Mouse (Mus musculus) adrenal gland, adult 8-10 months (tissue): ENCODE measurements around the gene Aatk. TPM values are rescaled to one million over a fixed set of nuclear protein-coding genes. Genes with fewer than 3 reads are reported as not detected.

Experiments used
- DNase-seq: peaks from one replicate; pipeline ENCODE4 v3.0.0; 2022
- total RNA-seq, 4 experiments: library from RNA; stranded (reverse); gene quantifications; 2 replicates each; pipeline ENCODE4 v1.2.4; 2022

Gene Aatk
- 10 to 100 TPM; 14.3 to 22.8 (median 18.3) TPM for total RNA-seq

- DNase-seq = no peak
Observed at GRCm38 (mm10) chr11:120046553-120047191, at the start of gene Aatk. TSS of gene Aatk (minus strand) at chr11:120047167.

- peak; percentile 77 for DNase-seq
Observed at GRCm38 (mm10) chr11:120092817-120093591, 46.0 kb upstream of the Aatk start.

DNA sequence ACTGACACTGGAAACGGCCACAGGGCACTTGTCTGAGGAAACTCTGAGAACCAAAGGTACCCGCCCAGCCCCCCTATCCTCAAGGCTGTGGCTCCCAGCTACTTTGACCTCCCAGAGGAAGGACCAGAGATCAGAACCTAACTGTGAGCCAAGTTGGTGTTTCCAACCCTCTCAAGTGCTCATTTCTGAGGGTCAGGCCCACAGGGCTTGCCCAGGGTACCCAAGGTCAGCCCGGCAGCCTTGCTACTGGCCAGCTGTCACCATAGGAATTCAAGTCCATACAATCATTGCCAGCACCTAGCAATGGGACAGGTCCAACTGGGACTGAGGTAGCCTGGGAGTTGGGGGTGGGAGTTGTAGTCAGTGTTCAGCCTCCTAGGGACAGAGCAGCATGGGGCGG is 43.7 kb upstream of the Aatk start:
- DNase-seq = no peak

DNA sequence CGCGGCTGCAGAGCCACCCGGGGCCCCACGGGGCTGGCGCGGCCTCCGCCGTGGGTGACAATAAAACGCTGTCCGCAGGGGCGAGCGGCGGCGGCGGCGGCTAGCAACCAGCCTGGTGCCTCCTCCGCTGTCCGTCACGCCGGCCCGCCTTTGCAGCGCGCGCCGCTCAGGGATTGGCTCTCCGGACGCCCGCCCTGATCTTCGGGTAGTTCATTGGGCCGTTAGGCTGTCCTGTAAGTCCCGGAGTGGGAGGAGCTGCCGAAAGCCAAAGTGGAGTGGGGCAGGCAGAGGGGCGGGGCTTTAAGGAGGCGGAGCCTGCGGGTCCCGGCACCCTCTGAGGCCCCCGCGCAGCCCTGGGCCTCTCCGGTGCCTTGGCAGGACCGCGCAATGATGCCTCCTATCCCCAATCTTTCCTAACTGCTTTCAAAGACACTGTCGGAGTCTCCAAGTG is 39.8 kb upstream of the Aatk start, which contains the start of gene Cep131:
TSS of gene Cep131 (minus strand) at position 126 of the 451 bp plus-strand sequence.
- peak; percentile 98 for DNase-seq

DNA sequence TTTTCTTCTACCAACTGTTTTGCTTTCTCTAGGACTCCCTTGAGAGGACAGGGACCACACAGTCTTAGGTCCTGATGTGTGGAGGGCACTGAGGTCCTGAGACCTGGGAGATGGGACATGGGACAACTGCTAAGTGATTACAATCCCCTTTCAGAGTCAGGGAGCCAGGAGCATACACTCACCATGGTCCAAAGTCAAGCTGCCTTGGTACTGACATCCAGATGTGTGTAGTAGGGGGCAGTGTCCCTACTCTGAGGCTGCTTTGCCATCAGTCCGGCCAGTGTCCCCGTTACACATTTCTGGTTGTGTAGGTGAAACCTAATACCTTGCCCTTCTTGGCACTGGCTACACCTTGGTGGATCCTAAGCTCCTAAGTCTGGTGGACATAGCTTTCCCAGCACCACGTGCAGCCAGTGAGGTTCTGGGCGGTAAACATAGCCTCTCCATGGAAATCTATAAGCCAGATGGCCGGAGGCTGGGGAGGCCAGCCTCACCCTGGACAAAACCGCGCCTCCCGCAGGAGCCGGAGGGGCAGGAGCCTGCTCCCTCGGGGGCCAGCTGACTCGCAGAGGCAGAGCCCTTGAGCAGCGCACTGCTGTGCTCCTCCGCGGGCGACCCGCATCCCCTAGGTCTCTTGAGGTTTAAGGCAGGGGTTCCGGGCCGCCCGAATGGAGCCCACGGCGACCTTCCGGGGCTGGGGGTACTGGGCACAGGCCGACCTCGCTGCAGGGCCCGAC is 39.1 kb upstream of the Aatk start:
- DNase-seq = no peak

DNA sequence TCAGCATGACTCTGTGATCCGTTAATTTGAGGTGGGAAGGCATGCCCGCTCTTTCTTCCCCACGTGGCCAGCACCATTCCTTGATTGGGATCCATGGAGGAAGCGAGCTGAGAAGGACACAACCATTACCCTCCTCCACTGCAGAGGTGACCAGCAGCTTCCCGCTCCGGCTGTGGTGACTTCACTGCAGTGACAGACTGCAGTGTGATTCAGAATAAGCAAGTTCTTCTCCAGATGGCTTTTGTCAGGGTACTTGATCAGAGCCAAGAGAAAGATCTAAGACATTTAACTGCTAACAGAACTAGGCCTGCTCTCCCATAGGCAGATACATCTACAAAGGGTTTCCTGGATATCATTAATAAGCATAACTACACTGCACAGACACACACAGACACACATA is 33.3 kb upstream of the Aatk start:
- no peak for DNase-seq

DNA sequence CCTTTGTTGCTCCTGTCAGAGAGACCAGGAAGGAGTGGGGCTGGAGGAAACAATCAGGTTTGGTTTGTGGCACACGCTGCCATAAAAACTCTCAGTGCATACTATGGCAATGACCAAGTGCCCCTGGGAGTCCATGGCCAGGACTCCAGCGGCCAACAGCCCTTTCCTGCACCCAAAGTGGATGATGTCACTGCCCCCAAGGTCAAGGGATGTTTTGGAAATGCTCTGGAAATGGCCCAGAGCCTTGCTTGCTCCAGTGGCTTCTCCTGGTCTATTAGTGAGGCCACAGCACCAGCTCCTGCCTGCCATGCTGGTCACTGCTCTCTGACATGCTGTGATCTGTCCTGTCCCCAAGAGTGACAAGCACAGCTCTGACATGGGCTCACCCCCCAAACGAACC is 29.2 kb upstream of the Aatk start:
- peak; percentile 89 for DNase-seq

- no peak for DNase-seq
Observed at GRCm38 (mm10) chr11:120072986-120073647, 26.1 kb upstream of the Aatk start.

- peak; percentile 85 for DNase-seq
Observed at GRCm38 (mm10) chr11:120071731-120072320, 24.9 kb upstream of the Aatk start.

- no peak for DNase-seq
Observed at GRCm38 (mm10) chr11:120071065-120071464, 24.1 kb upstream of the Aatk start.

- DNase-seq = peak; percentile 81
Observed at GRCm38 (mm10) chr11:120070286-120070930, 23.4 kb upstream of the Aatk start.

DNA sequence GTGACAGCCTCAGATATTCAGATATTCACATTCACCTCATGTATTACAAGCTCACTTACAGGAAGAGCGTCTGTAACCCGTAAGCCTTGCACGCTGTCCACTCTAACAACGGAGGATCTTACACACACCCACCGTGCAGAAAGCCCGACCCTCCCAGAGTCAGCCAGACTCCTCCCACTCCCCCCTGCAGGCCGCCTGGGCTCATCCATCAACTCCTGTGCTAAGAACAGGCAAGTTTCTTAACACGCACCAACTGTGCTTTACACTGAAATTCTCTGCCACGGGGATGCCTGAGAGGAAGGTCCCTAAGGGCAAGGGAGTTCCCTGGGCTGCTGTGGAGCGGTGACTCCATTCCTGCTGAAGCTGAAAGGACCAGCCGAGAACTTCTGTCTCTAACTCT is 22.3 kb upstream of the Aatk start:
- DNase-seq = no peak

DNA sequence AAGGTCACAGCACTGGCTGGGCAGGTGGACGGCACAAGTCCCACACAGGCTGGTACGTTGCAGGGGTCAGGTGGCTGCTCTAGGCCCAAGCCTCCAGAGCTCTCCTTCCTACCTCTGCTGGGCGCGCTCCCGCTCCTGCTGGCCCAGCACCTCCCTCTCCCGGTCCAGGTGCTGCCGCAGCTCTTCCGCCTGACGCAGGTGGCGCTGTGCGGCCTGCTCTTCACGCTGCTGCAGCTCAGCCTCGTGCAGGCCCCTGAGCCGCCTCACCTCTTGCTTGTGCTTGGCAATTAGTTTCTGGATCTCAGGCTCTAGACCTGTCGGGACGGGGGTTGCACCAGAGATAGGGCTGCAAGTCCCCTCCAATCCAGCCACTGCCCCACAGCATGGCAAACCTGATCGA is 20.9 kb upstream of the Aatk start:
- no peak for DNase-seq

- no peak for DNase-seq
Observed at GRCm38 (mm10) chr11:120065291-120065690, 18.3 kb upstream of the Aatk start.

DNA sequence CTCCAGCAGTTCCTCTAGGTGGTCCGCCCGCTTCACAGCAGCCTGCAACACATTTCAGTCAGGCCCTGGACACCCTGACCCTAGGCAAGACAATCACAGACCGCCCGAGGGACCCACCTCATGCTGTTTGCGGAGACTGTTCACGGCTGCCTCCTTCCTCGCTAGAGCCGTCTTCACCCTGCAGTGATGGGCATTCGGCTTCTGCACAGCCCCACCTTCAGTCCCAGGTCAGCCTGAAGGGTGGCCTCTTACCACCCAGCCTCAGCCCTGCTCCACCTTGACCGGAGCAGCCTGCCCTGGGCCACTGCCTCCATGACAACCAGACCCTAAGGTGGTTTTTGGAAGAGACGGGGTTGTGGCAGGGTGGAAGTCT is 17.7 kb upstream of the Aatk start:
- no peak for DNase-seq

GRCm38 (mm10) chr11:120064006-120064667 is 17.2 kb upstream of the Aatk start:
- no peak for DNase-seq

DNA sequence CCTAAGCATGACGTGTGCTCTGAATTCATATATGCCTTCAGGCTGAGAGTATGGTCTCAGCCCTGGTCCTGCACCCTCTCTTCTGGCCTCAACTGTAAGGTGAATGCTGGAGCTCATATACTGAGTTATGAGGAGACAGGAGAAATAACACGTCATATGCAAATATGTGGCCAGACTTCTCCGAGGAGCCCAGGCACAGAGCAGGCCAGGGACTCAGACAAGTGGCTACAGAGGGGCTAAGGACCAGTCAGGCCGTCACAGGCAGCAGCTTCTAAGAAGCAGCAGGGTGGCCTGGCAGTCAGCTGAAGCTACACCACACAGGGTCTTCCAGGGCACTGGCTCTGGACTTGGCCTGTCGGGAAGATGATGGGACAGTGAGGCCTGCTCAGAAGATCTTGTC is 16.4 kb upstream of the Aatk start:
- DNase-seq = no peak

GRCm38 (mm10) chr11:120060634-120061033 is 13.7 kb upstream of the Aatk start:
- no peak for DNase-seq

GRCm38 (mm10) chr11:120055953-120056732 is 9.2 kb upstream of the Aatk start:
- no peak for DNase-seq

DNA sequence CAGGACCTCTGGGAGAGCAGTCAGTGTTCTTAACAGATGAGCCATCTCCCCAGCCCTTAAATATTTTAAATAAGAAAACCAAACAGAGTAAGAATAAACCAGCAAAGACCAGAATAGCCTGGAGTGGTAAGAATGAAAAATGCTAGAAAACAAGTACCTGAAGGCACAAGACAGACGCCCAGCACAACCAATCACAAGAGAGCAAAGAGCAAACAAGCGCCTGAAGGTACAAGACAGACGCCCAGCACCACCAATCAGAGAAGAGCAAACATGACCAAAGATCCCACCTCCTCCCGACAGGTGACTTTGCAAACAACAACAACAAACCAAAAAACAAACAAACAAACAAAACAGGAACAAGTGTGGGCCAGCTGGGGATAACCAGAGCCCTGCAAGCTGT is 6.9 kb upstream of the Aatk start:
- no peak for DNase-seq
